Comparison of ENCODE assay signal across 8 mouse cellular contexts in genomic region chr5:14025205-14026124, GRCm38 (mm10). TPM values are rescaled to one million over a fixed set of nuclear protein-coding genes. Genes with fewer than 3 reads are reported as not detected.
DNase-seq lines count a peak whose midpoint lies in the region; ATAC-seq and TF ChIP-seq lines count a peak whose summit lies in the region.

Sema3e (plus strand) TSS chr5:14025276.

- H3K4me2 ChIP-seq in forebrain, embryonic 12.5 days: peak within 1 kb of the TSS; percentile 90
- H3K4me2 ChIP-seq in hindbrain, embryonic 16.5 days (ENCODE audit: low read length): peak within 1 kb of the TSS; percentile 94

- under 1% methylated on average over 47 of the region's 47 CpGs for WGBS in forebrain, embryonic 12.5 days
- WGBS in hindbrain, embryonic 16.5 days: under 1% methylated on average over 47 of the region's 47 CpGs

- peaks cover 8% of the 10 kb centered on the region for H3K9me3 ChIP-seq in E14TG2a.4 (ENCODE audit: low read length)
- H3K9me3 ChIP-seq in forebrain, embryonic 12.5 days: no peaks in the 10 kb centered on the region
- peaks cover 3% of the 10 kb centered on the region for H3K9me3 ChIP-seq in hindbrain, embryonic 16.5 days (ENCODE audit: control insufficient read depth, low read length)

- H3K36me3 ChIP-seq in E14TG2a.4 (ENCODE audit: insufficient read depth, low read length): no peaks in the 10 kb centered on the region
- no peaks in the 10 kb centered on the region for H3K36me3 ChIP-seq in forebrain, embryonic 12.5 days (replicated peaks)
- no peaks in the 10 kb centered on the region for H3K36me3 ChIP-seq in hindbrain, embryonic 16.5 days (ENCODE audit: control insufficient read depth, insufficient read depth, low read length)

- no peak within 1 kb of the TSS for H3K27ac ChIP-seq in brown adipose tissue, adult 24 weeks (replicated peaks; ENCODE audit: low read depth, low read length)
- no peak within 1 kb of the TSS for H3K27ac ChIP-seq in forebrain, embryonic 12.5 days
- H3K27ac ChIP-seq in hindbrain, embryonic 16.5 days (ENCODE audit: low read depth, low read length): no peak within 1 kb of the TSS

- H3K9ac ChIP-seq in forebrain, embryonic 12.5 days: peak within 1 kb of the TSS; percentile 48
- H3K9ac ChIP-seq in hindbrain, embryonic 16.5 days (ENCODE audit: low read depth, low read length): peak within 1 kb of the TSS; percentile 67

- TF ChIP-seq CTCF in E14TG2a.4 (conservative IDR thresholded peaks at IDR 0.05; ENCODE audit: low read length): no peak

- peaks cover 43% of the 10 kb centered on the region for H3K4me1 ChIP-seq in E14TG2a.4 (replicated peaks; ENCODE audit: low read depth, low read length)
- no peaks in the 10 kb centered on the region for H3K4me1 ChIP-seq in brown adipose tissue, adult 24 weeks (ENCODE audit: control insufficient read depth, insufficient read depth, insufficient read length, low read length)
- H3K4me1 ChIP-seq in forebrain, embryonic 12.5 days: peaks cover 8% of the 10 kb centered on the region
- H3K4me1 ChIP-seq in hindbrain, embryonic 16.5 days (ENCODE audit: control insufficient read depth, insufficient read depth, low read depth, low read length): peaks cover 6% of the 10 kb centered on the region

- no peaks in the 10 kb centered on the region; the same call in 1 of the 2 replicates for H3K27me3 ChIP-seq in E14TG2a.4 (ENCODE audit: insufficient read depth, low read length)
- peaks cover 4% of the 10 kb centered on the region; the same call in 1 of the 2 replicates for H3K27me3 ChIP-seq in forebrain, embryonic 12.5 days
- no peaks in the 10 kb centered on the region for H3K27me3 ChIP-seq in hindbrain, embryonic 16.5 days (replicated peaks; ENCODE audit: control insufficient read depth, insufficient read depth, low read length)

- peak within 1 kb of the TSS; percentile 86 for H3K4me3 ChIP-seq in E14TG2a.4 (replicated peaks; ENCODE audit: low read length)
- H3K4me3 ChIP-seq in brown adipose tissue, adult 24 weeks (ENCODE audit: insufficient read depth, low read depth, low read length): peak within 1 kb of the TSS; percentile 14
- H3K4me3 ChIP-seq in forebrain, embryonic 12.5 days (replicated peaks): peak within 1 kb of the TSS; percentile 54
- H3K4me3 ChIP-seq in hindbrain, embryonic 16.5 days (ENCODE audit: low read length): peak within 1 kb of the TSS; percentile 64

- ATAC-seq in forebrain, embryonic 12.5 days (ENCODE audit: low FRiP score): peak; percentile 86
- peak; percentile 92 for ATAC-seq in hindbrain, embryonic 16.5 days
- ATAC-seq in erythroid progenitor cell, adult 5-6 weeks (replicated peaks; ENCODE audit: low FRiP score, poor library complexity, severe bottlenecking): no peak

- DNase-seq in left cerebral cortex, adult 18-20 months (ENCODE audit: low spot score in 2 of 2): peak; percentile 34 to 44
- DNase-seq in lung, postnatal 10 days: peak; percentile 43
- DNase-seq in right cerebral cortex, adult 18-20 months: peak; percentile 52

RNA-seq across cellular contexts. Expression of gene Sema3e, which starts in this region (rescaled TPM):
- 0.36 and 0.46 TPM in 2 replicates for polyA plus RNA-seq in brown adipose tissue, adult 24 weeks (2012; ENCODE audit: insufficient read depth, insufficient read length, missing spikeins)
- polyA plus RNA-seq in forebrain, embryonic 12.5 days (2016; fragmentation: Nextera tagmentation; extraction: Ambion mirVana): 1.3 and 1.6 TPM in 2 replicates
- 4.8 and 5.0 TPM in 2 replicates for polyA plus RNA-seq in hindbrain, embryonic 16.5 days (2015; fragmentation: Nextera tagmentation; extraction: Ambion mirVana)
- total RNA-seq in left cerebral cortex, adult 18-20 months (2021): 10 to 100 TPM; 12.1 to 13.8 TPM
- total RNA-seq in erythroid progenitor cell, adult 5-6 weeks (2015; ENCODE audit: low replicate concordance): not detected in 2 replicates
- not detected in 2 replicates for total RNA-seq in erythroid progenitor cell, adult 5-6 weeks (2017; ENCODE audit: low replicate concordance)

Comparison
In these comparisons a context has a peak if more than half of its experiments do, and no peak if none do; other contexts are left out.
1. RNA of gene Sema3e (total RNA-seq): 12.1 to 13.8 TPM in left cerebral cortex, adult 18-20 months; not detected in erythroid progenitor cell, adult 5-6 weeks; every median in the first group is over 10 times any median in the second.
2. H3K4me3 ChIP-seq: peak in every context shown above with its lines; median percentile 86 in E14TG2a.4; 64 in hindbrain, embryonic 16.5 days; 54 in forebrain, embryonic 12.5 days; 14 in brown adipose tissue, adult 24 weeks.
3. Peak in every context shown above with its lines, with median percentiles within 50 percentile points of each other: DNase-seq.